Mouse (Mus musculus) adrenal gland, postnatal 4 days (tissue): Measurements from ENCODE around the gene Slc7a11. TPM values are rescaled to one million over a fixed set of nuclear protein-coding genes. Genes with fewer than 3 reads are reported as not detected.

Experiments
- DNase-seq, 2 experiments: peaks; one replicate each; pipeline ENCODE4 v3.0.0; 2021 to 2022; ENCODE audit warnings: low spot score in 2 of 2, mixed read lengths in 2 of 2
- total RNA-seq, 2 experiments: library from RNA; stranded (reverse); gene quantifications; 2 replicates each; pipeline ENCODE4 v1.2.3; 2021

Gene Slc7a11
- total RNA-seq, 2 experiments from 2014 or later, result 0.34 to 0.50 TPM

DNA sequence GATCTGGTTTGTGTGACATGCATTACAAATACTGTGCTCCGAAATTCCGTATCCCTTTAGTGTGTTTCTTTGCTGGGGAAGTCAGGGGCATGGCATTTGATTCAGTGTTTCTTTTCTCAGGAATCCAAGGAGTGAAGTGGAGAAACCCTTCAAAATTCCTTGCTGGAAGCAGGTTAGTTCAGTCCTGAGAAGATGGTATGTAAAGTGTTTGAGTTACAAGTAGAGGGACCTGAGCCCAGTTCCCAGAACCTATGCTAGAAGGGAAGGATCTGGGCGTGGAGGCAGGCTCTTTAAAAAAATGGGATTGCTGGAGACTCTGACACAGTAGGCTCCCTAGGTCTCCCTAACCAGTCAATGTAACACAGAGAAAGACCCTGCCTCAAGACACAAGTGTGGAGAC, 572.6 kb downstream of the Slc7a11 start:
- no peak for DNase-seq

DNA sequence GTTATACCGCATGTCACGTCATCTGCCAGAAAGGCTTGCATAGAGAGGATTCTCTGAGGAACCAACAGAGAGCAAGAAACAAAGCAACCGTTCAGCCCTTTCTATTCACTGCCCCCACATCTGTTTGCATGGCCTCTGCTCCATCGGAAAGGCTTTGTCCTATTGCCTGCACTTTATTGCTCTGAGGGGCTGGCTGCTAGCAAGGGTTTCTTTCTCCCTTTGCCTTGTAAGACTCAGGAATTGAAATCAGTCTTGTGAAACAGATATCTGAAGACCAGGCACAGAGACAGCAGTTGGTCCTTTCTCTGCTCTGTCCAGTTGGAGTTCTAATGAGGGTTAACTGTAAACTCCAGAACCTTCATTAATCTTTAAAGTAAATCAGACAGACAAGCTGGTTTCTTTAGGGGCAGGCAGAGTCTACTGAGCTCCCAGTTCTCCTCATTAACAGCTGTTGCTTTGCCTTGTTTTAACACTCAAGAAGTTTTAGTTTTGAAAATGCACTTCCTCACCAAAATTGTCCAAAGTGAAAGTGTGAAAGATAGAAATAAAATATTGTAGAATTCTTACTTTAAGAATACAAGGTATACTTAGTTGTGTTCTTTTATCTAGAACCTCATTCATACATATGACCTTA, 575.3 kb downstream of the Slc7a11 start:
- no peak for DNase-seq

DNA sequence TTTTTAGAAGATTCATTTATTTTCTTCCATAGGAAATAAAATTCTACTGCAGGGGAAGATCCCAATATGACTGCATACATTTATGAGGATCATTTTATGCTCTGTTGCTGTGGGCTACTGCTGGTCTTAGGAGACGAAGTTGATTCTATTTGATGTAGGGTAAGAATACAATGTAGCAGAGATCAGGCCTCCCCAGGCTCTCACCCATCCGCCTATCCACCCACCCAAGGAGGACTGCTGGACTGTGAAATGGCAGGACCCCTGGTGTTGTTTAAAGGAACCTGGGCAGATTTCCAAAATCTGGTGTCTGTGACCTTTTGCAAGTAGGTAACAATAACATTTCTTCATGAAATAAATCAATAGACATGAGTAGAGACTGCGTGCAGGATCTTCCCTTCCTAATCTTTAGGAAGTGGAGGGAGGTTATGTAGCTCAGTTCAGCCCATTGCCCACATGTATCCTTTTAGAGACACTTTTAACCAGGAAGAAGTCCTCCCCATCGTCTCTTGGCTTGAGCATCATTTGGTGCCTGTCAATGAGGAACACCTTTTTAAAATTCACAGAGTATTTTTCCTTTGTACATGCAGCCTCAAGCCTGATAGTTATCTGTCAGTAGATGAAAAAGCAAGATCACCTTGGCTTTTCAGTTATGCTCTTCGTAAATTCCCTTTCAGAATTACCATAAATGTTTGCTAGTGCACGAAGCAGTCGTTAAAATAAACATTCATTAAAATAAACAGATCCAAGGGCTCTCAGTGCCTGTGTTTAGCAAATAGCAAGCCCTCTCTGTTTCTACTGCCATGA, 576.1 kb downstream of the Slc7a11 start:
- DNase-seq, result no peak

DNA sequence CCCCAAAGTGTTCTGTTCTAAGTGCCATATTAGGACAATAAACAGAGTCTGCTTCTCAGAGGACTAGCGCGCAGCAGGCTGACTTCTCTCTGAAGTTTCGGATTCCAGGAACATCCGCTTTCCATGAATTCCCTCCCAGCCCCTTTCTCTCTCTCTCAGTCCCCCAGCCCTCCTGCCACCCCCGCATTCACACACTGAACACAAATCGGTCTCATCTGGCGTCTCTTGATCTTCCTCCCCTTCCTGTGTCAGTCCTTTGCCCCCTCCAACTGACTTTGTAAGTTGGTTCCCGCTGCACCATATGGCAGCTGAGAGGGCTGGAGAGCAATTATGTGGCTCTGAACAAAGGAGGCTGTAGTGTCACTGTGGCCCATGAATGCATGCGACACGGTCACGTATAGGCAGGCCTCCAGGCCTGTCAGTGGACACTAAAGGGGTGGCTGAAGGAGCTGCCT, 577.3 kb downstream of the Slc7a11 start:
- no peak for DNase-seq

DNA sequence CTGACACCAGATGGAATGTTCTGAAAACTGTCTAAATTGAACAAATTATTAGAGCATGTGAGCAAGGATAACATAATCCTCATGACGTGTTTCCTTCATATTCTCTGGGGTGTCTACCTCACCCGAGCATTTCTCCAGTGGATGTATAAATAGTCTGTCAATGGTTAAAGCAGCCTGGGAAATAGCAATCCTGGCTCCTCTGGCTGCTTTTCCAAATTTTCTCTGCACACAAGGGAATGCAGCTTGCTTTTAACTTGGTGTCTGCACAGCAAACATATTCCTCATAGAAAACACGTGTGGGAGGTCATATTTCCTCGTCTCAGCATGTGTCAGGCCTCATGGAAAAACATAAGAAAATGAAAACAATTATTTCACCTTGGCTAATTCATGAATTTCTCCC, 586.6 kb downstream of the Slc7a11 start:
- DNase-seq, result no peak

DNA sequence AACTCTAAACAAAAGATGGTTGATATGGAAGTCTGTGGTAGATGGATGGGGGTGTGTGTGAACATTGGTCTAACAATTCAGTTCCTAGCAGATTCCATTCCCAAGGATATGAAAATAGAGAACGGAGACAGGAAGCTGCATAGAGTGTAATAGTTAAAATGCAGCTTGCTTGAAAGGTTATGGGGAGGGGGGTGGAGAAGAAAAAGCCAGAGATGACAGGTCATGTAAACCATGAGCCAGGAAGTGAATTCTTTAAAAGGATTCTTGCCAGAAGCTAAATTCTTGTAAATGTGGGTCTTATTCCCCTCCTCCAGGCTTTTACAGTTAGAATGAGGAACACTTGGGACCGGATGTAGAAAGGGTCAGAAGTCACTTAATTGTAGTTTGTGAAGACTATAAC, 589.1 kb downstream of the Slc7a11 start:
- no peak for DNase-seq

DNA sequence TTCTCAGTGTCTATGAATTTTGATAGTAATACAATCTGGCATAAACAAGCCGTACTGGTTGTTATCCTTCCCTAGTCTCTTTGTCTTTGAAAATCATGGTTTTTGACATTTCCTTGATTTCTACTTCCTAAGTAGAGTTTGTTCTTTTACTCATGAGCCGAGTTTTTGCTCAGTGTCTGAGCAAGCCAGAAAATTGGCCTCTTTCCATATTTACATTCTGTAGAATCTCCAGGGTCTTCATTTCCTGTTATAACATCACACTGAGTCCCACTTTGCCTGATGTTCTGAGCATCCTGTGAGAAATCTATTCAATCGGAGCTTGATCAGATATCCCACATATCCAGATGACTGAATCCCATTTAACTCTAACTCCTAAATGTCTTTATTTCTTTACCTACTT, 600.4 kb downstream of the Slc7a11 start:
- no peak for DNase-seq
